Mouse (Mus musculus) limb, embryonic 14.5 days (tissue): ENCODE data around the gene Ankzf1. TPM values are rescaled to one million over a fixed set of nuclear protein-coding genes. Genes with fewer than 3 reads are reported as not detected.
A peak's percentile ranks its signal among the peaks of the same experiment; 100 is the strongest.

Experiments used
- ATAC-seq: fragments of 200-750 bp; cut with Nextera tagmentation; 2 replicates; pipeline ENCODE4 v1.8.0; 2017; ENCODE audit warnings: low read depth, moderate number of reproducible peaks, moderate TSS enrichment; ENCODE audit not compliant: low FRiP score
- DNase-seq: peaks from one replicate; pipeline ENCODE4 v3.0.0-alpha.2; 2015; ENCODE audit warnings: low spot score
- H3K27ac ChIP-seq: fragments of 300-500 bp; sonication (generic); replicated peaks from 2 replicates; pipeline ENCODE4 v1.5.1; 2014; ENCODE audit warnings: low read depth, mild to moderate bottlenecking, low read length, moderate library complexity, mixed read lengths
- H3K27me3 ChIP-seq: fragments of 300-500 bp; sonication (generic); 2 replicates; pipeline ENCODE4 v1.6.1; 2014; ENCODE audit warnings: low read length, mixed read lengths; ENCODE audit not compliant: control insufficient read depth, insufficient read depth
- H3K36me3 ChIP-seq: fragments of 300-500 bp; sonication (generic); 2 replicates; pipeline ENCODE4 v1.6.1; 2014; ENCODE audit warnings: mild to moderate bottlenecking, low read length, moderate library complexity, mixed read lengths; ENCODE audit not compliant: control insufficient read depth, insufficient read depth
- H3K4me1 ChIP-seq: fragments of 300-500 bp; sonication (generic); 2 replicates; pipeline ENCODE4 v1.6.1; 2014; ENCODE audit warnings: antibody characterized with exemption, low read length, mixed read lengths; ENCODE audit not compliant: control insufficient read depth, insufficient read depth
- H3K4me2 ChIP-seq: fragments of 300-500 bp; sonication (generic); replicated peaks from 2 replicates; pipeline ENCODE4 v1.6.1; 2014; ENCODE audit warnings: low read depth, mild to moderate bottlenecking, low read length, moderate library complexity; ENCODE audit not compliant: severe bottlenecking
- H3K4me3 ChIP-seq: fragments of 300-500 bp; sonication (generic); replicated peaks from 2 replicates; pipeline ENCODE4 v1.5.1; 2014; ENCODE audit warnings: low read length
- H3K9ac ChIP-seq: fragments of 300-500 bp; sonication (generic); 2 replicates; pipeline ENCODE4 v1.6.1; 2014; ENCODE audit warnings: mild to moderate bottlenecking, low read depth, low read length, moderate library complexity; ENCODE audit not compliant: severe bottlenecking
- H3K9me3 ChIP-seq: fragments of 300-500 bp; sonication (generic); 2 replicates; pipeline ENCODE4 v1.6.1; 2016; ENCODE audit warnings: low read length; ENCODE audit not compliant: control insufficient read depth
- POLR2A ChIP-seq: fragments of 200-500 bp; IDR thresholded peaks from 2 replicates; pipeline ENCODE4 v1.8.0; 2012; ENCODE audit warnings: inconsistent platforms, mild to moderate bottlenecking, moderate library complexity, borderline replicate concordance; ENCODE audit not compliant: insufficient read depth, insufficient read length; ENCODE audit errors: extremely low read depth
- WGBS: fragments of 180-500 bp; shearing (Covaris S2); extraction: QIAGEN DNeasy Blood & Tissue Kit; methylation state at CpG from one replicate; pipeline ENCODE4 v1.1.7; 2014; 5-methylcytosine and 5-hydroxymethylcytosine counted together
- polyA plus RNA-seq, 2 experiments: library from polyadenylated mRNA; depleted of rRNA in 1 of 2; stranded (reverse) in 1 of 2; unstranded in 1 of 2; fragments of >200 nt; fragmentation: Nextera tagmentation in 1 of 2; extraction: Ambion mirVana in 1 of 2; gene quantifications; 2 replicates each; pipeline versions ENCODE4 v1.2.1 to v1.2.3; 2012 to 2014

The Ankzf1 gene
- polyA plus RNA-seq, 2 experiments, result 19.2 to 34.1 TPM

GRCm38 (mm10) chr1:75214442-75214841 is 22.5 kb downstream of the Ankzf1 start:
- Histone ChIP-seq H3K9me3 (no peaks in the 10 kb centered on the region), H3K4me2 (no peak overlapping the region), H3K27ac (no peak overlapping the region), H3K36me3 (peaks cover 37% of the 10 kb centered on the region), H3K27me3 (peaks cover 18% of the 10 kb centered on the region; the same call in 1 of the 2 replicates), H3K4me1 (peaks cover 29% of the 10 kb centered on the region), H3K9ac (no peak overlapping the region), H3K4me3 (no peak overlapping the region)
- DNase-seq (no peak), ATAC-seq (no peak)
- no peak for TF ChIP-seq POLR2A
- 94% methylated on average over 2 of the region's 2 CpGs for WGBS

GRCm38 (mm10) chr1:75214886-75215285 is 22.9 kb downstream of the Ankzf1 start:
- no peak for DNase-seq
- peaks cover 29% of the 10 kb centered on the region for H3K4me1 ChIP-seq
- H3K4me2 ChIP-seq, result no peak overlapping the region
- H3K36me3 ChIP-seq, result peaks cover 37% of the 10 kb centered on the region
- ATAC-seq, result no peak
- H3K4me3 ChIP-seq, result no peak overlapping the region
- TF ChIP-seq POLR2A, result no peak
- no peaks in the 10 kb centered on the region for H3K9me3 ChIP-seq
- H3K27ac ChIP-seq, result no peak overlapping the region
- 65% methylated on average over 5 of the region's 5 CpGs for WGBS
- peaks cover 23% of the 10 kb centered on the region for H3K27me3 ChIP-seq
- H3K9ac ChIP-seq, result no peak overlapping the region

DNA sequence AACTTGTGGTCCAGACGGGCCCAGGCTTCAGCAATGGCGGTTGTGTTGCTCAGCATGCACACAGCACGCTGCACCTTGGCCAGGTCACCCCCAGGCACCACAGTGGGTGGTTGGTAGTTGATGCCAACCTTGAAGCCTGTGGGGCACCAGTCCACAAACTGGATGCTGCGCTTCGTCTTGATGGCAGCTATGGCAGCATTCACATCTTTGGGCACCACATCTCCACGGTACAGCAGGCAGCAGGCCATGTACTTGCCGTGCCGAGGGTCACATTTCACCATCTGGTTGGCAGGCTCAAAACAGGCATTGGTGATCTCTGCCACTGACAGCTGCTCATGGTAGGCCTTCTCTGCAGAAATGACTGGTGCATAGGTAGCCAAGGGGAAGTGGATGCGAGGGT is 23.8 kb downstream of the Ankzf1 start:
- no peak overlapping the region for H3K27ac ChIP-seq
- H3K27me3 ChIP-seq, result peaks cover 32% of the 10 kb centered on the region

DNA sequence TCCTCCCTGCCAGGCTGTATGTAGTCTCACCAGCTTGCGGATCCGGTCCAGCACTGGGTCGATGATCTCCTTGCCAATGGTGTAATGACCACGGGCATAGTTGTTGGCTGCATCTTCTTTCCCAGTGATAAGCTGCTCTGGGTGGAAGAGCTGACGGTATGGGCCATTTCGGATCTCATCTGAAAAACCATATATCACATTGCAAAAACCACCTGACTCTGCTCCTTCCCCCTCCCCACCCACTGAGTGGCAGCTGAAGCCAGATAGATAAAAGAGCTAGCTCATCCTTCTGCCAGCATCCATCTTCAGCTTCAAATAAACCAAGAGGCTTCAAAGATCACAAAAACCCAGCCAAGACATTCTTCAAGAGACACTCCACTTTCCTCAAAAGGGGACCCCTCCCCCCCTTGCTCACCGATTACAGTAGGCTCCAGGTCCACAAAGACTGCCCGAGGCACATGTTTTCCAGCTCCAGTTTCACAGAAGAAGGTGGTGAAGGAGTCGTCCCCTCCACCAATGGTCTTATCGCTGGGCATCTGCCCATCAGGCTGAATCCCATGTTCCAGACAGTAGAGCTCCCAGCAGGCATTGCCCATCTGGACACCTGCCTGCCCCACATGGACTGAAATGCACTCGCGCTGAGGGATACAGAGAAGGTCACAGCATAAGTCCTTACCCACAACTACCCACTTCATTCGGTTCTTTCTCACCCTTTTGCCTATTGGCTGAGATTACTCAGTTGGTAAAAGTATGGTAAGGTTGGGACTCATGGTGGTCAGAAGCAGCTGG is 25.0 kb downstream of the Ankzf1 start:
- H3K9me3 ChIP-seq, result no peaks in the 10 kb centered on the region
- no peak overlapping the region for H3K4me2 ChIP-seq
- H3K27me3 ChIP-seq, result peaks cover 32% of the 10 kb centered on the region
- WGBS, result 73% methylated on average over 13 of the region's 13 CpGs
- peaks cover 13% of the 10 kb centered on the region for H3K4me1 ChIP-seq
- H3K4me3 ChIP-seq, result no peak overlapping the region
- no peak for DNase-seq
- H3K36me3 ChIP-seq, result peaks cover 37% of the 10 kb centered on the region
- no peak overlapping the region for H3K27ac ChIP-seq
- ATAC-seq, result no peak
- TF ChIP-seq POLR2A, result no peak
- no peak overlapping the region for H3K9ac ChIP-seq

More for the DNA sequence above, 23.8 kb downstream of the Ankzf1 start:
- no peak for ATAC-seq
- Histone ChIP-seq H3K9me3 (no peaks in the 10 kb centered on the region), H3K9ac (no peak overlapping the region), H3K4me3 (no peak overlapping the region), H3K4me1 (peaks cover 23% of the 10 kb centered on the region), H3K4me2 (no peak overlapping the region), H3K36me3 (peaks cover 37% of the 10 kb centered on the region)
- TF ChIP-seq POLR2A, result no peak
- no peak for DNase-seq
- 91% methylated on average over 9 of the region's 9 CpGs for WGBS

GRCm38 (mm10) chr1:75217893-75218226 is 25.9 kb downstream of the Ankzf1 start:
- peak overlapping the region; percentile 34; the same call in 1 of the 2 replicates for H3K9ac ChIP-seq
- no peak for TF ChIP-seq POLR2A
- 2% methylated on average over 6 of the region's 6 CpGs for WGBS
- H3K9me3 ChIP-seq, result no peaks in the 10 kb centered on the region
- H3K27me3 ChIP-seq, result peaks cover 32% of the 10 kb centered on the region
- peak overlapping the region; percentile 99 for H3K4me2 ChIP-seq
- DNase-seq, result no peak
- peak overlapping the region; percentile 53 for H3K4me3 ChIP-seq
- no peak for ATAC-seq
- peaks cover 30% of the 10 kb centered on the region for H3K36me3 ChIP-seq
- H3K4me1 ChIP-seq, result peaks cover 13% of the 10 kb centered on the region
- H3K27ac ChIP-seq, result no peak overlapping the region
